Mouse (Mus musculus) neural tube, embryonic 15.5 days (tissue): ENCODE data around the gene Dhps. TPM values are rescaled to one million over a fixed set of nuclear protein-coding genes. Genes with fewer than 3 reads are reported as not detected.

ENCODE experiments used
- ATAC-seq: fragments of 200-750 bp; cut with Nextera tagmentation; 2 replicates; pipeline ENCODE4 v1.8.0; 2017; ENCODE audit warnings: mild to moderate bottlenecking, moderate TSS enrichment, moderate library complexity; ENCODE audit not compliant: low FRiP score
- H3K27ac ChIP-seq: fragments of 300-500 bp; sonication (generic); replicated peaks from 2 replicates; pipeline ENCODE4 v1.5.1; 2015; ENCODE audit warnings: mild to moderate bottlenecking, inconsistent platforms
- H3K27me3 ChIP-seq: fragments of 300-500 bp; sonication (generic); replicated peaks from 2 replicates; pipeline ENCODE4 v1.6.1; 2015; ENCODE audit warnings: inconsistent platforms
- H3K36me3 ChIP-seq: fragments of 300-500 bp; sonication (generic); 2 replicates; pipeline ENCODE4 v1.6.1; 2015; ENCODE audit warnings: inconsistent platforms
- H3K4me1 ChIP-seq: fragments of 300-500 bp; sonication (generic); 2 replicates; pipeline ENCODE4 v1.6.1; 2015; ENCODE audit warnings: inconsistent platforms
- H3K4me2 ChIP-seq: fragments of 300-500 bp; sonication (generic); 2 replicates; pipeline ENCODE4 v1.6.1; 2015; ENCODE audit warnings: inconsistent platforms, mild to moderate bottlenecking, moderate library complexity
- H3K4me3 ChIP-seq: fragments of 300-500 bp; sonication (generic); replicated peaks from 2 replicates; pipeline ENCODE4 v1.5.1; 2015; ENCODE audit warnings: mild to moderate bottlenecking, inconsistent platforms
- H3K9ac ChIP-seq: fragments of 300-500 bp; sonication (generic); replicated peaks from 2 replicates; pipeline ENCODE4 v1.6.1; 2015; ENCODE audit warnings: mild to moderate bottlenecking, inconsistent platforms
- H3K9me3 ChIP-seq: fragments of 300-500 bp; sonication (generic); replicated peaks from 2 replicates; pipeline ENCODE4 v1.6.1; 2016; ENCODE audit warnings: inconsistent platforms
- WGBS: fragments of 180-500 bp; shearing (Covaris S2); methylation state at CpG from one replicate; pipeline ENCODE4 v1.1.7; 2015; ENCODE audit warnings: mixed read lengths; 5-methylcytosine and 5-hydroxymethylcytosine counted together
- polyA plus RNA-seq: library from polyadenylated mRNA; unstranded; fragments of >200 nt; fragmentation: Nextera tagmentation; extraction: Ambion mirVana; gene quantifications from 2 replicates; pipeline ENCODE4 v1.2.1, GENCODE M21; 2015

Dhps gene
- polyA plus RNA-seq: 102 and 117 TPM in 2 replicates

GRCm38 (mm10) chr8:85071514-85072281 lies at the start of gene Dhps:
TSS of gene Dhps (plus strand) at chr8:85071757.
- H3K36me3 ChIP-seq: peaks cover 51% of the 10 kb centered on the region
- under 1% methylated on average over 68 of the region's 68 CpGs for WGBS

GRCm38 (mm10) chr8:85023846-85024245 lies 47.7 kb upstream of the Dhps start:
- ATAC-seq: no peak
- Histone ChIP-seq H3K36me3 (peaks cover 47% of the 10 kb centered on the region), H3K4me1 (peaks cover 40% of the 10 kb centered on the region), H3K4me2 (peak overlapping the region; percentile 92), H3K27ac (no peak overlapping the region), H3K9ac (no peak overlapping the region), H3K27me3 (no peaks in the 10 kb centered on the region), H3K4me3 (peak overlapping the region; percentile 97), H3K9me3 (no peaks in the 10 kb centered on the region)
- WGBS: 95% methylated on average over 3 of the region's 3 CpGs

More at GRCm38 (mm10) chr8:85071514-85072281, at the start of gene Dhps:
- H3K4me1 ChIP-seq: peaks cover 24% of the 10 kb centered on the region
- peak within 1 kb of the TSS; percentile 71 for H3K4me2 ChIP-seq
- ATAC-seq: peak; percentile 92
- no peaks in the 10 kb centered on the region for H3K9me3 ChIP-seq
- H3K27me3 ChIP-seq: no peaks in the 10 kb centered on the region
- peak within 1 kb of the TSS; percentile 89 for H3K9ac ChIP-seq
- peak within 1 kb of the TSS; percentile 94 for H3K27ac ChIP-seq
- H3K4me3 ChIP-seq: peak within 1 kb of the TSS; percentile 99

- H3K27me3 ChIP-seq: no peaks in the 10 kb centered on the region
- H3K9ac ChIP-seq: peak within 1 kb of the TSS; percentile 74
- peak within 1 kb of the TSS; percentile 86 for H3K27ac ChIP-seq
- peaks cover 43% of the 10 kb centered on the region for H3K36me3 ChIP-seq
- H3K4me1 ChIP-seq: peaks cover 51% of the 10 kb centered on the region
- H3K4me3 ChIP-seq: peak within 1 kb of the TSS; percentile 97
- H3K9me3 ChIP-seq: no peaks in the 10 kb centered on the region
- peak within 1 kb of the TSS; percentile 92 for H3K4me2 ChIP-seq
- WGBS: 8% methylated on average over 30 of the region's 30 CpGs
- peak; percentile 89 for ATAC-seq
These were observed 46.2 kb upstream of the Dhps start, which contains the start of gene Asna1 for GRCm38 (mm10) chr8:85025098-85025932. TSS of gene Asna1 (minus strand) at chr8:85025281.

GRCm38 (mm10) chr8:85026670-85027515 lies 44.7 kb upstream of the Dhps start, which contains the start of gene Trir:
TSS of gene Trir (plus strand) at chr8:85026823.
- WGBS: under 1% methylated on average over 75 of the region's 75 CpGs
- peak; percentile 83 for ATAC-seq
- Histone ChIP-seq H3K4me2 (peak within 1 kb of the TSS; percentile 92), H3K36me3 (peaks cover 43% of the 10 kb centered on the region), H3K27me3 (no peaks in the 10 kb centered on the region), H3K9me3 (no peaks in the 10 kb centered on the region), H3K9ac (peak within 1 kb of the TSS; percentile 100), H3K4me3 (peak within 1 kb of the TSS; percentile 100), H3K4me1 (peaks cover 51% of the 10 kb centered on the region), H3K27ac (peak within 1 kb of the TSS; percentile 86)

GRCm38 (mm10) chr8:85027516-85027855 lies 44.1 kb upstream of the Dhps start:
- H3K4me1 ChIP-seq: peaks cover 51% of the 10 kb centered on the region
- H3K27ac ChIP-seq: peak overlapping the region; percentile 86
- H3K9ac ChIP-seq: peak overlapping the region; percentile 100
- 4% methylated on average over 13 of the region's 13 CpGs for WGBS
- no peaks in the 10 kb centered on the region for H3K27me3 ChIP-seq
- peak overlapping the region; percentile 100 for H3K4me3 ChIP-seq
- ATAC-seq: no peak
- peaks cover 43% of the 10 kb centered on the region for H3K36me3 ChIP-seq
- no peaks in the 10 kb centered on the region for H3K9me3 ChIP-seq
- peak overlapping the region; percentile 92 for H3K4me2 ChIP-seq

GRCm38 (mm10) chr8:85027922-85028321 lies 43.6 kb upstream of the Dhps start:
- ATAC-seq: no peak
- Histone ChIP-seq H3K9me3 (no peaks in the 10 kb centered on the region), H3K27ac (no peak overlapping the region), H3K36me3 (peaks cover 41% of the 10 kb centered on the region), H3K9ac (peak overlapping the region; percentile 100), H3K4me2 (peak overlapping the region; percentile 92), H3K4me1 (peaks cover 51% of the 10 kb centered on the region), H3K27me3 (no peaks in the 10 kb centered on the region), H3K4me3 (peak overlapping the region; percentile 100)
- WGBS: 26% methylated on average over 2 of the region's 2 CpGs

DNA sequence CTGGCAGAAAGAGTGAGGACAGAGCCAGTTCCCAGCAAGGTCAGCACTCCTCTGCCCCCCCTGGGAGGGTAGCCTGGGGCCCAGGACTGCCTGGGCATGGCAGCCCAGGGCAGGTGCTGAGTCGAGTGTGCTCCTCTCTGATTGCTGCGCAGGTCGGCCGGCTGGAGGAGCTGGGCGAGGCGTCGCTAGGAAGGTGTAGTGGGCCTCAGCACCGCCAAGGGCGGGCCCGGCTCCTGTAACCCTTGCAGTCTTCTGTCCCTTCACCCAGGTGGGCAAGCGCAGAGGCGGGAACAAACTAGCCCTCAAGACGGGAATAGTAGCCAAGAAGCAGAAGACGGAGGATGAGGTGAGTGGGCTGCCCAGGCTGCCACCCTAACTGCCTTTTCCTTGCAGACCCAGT lies 42.3 kb upstream of the Dhps start:
- no peak for ATAC-seq
- H3K4me3 ChIP-seq: no peak overlapping the region
- H3K36me3 ChIP-seq: peaks cover 35% of the 10 kb centered on the region

DNA sequence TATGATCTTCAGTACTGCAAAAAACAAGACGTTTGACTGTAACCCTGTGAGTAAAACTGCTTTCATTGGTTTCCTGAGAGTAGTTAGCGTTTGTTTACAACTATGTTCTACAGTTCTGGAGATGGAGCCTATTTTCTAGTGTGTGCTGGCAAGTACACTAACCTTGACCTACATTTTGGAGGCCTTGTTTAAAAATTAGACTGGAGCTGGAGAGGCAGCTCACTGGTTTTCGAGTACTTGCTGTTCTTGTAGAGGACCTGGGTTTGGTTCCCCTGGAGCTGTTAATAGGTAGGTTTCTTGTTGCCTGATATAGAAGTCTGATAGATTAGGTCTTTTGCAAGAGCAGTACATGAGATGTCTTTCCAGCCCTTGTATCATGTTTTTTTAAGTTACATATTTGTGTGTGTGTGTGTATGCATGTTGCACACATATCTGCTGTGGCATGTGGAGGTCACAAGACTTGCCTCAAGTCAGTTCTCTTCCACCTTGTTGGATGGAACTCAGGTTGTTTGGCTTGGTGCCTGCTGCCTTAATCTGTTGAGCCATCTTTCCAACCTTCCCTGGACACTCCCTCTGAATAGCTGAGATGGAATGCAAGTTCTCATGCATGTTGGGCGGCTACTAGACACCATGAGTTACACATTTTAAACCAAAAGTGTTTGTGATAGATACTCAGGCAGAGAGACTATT lies 38.8 kb upstream of the Dhps start:
- H3K36me3 ChIP-seq: peaks cover 35% of the 10 kb centered on the region
- no peak overlapping the region for H3K27ac ChIP-seq
- no peaks in the 10 kb centered on the region for H3K9me3 ChIP-seq
- ATAC-seq: no peak
- no peak overlapping the region for H3K4me3 ChIP-seq
- no peak overlapping the region for H3K9ac ChIP-seq
- H3K4me1 ChIP-seq: peaks cover 36% of the 10 kb centered on the region
- 86% methylated on average over 4 of the region's 4 CpGs for WGBS
- H3K27me3 ChIP-seq: no peaks in the 10 kb centered on the region
- no peak overlapping the region for H3K4me2 ChIP-seq

More for the DNA sequence above, 42.3 kb upstream of the Dhps start:
- Histone ChIP-seq H3K27me3 (no peaks in the 10 kb centered on the region), H3K9ac (peak overlapping the region; percentile 21; the same call in 1 of the 2 replicates), H3K27ac (no peak overlapping the region), H3K4me2 (peak overlapping the region; percentile 92), H3K9me3 (no peaks in the 10 kb centered on the region), H3K4me1 (peaks cover 38% of the 10 kb centered on the region)
- WGBS: 89% methylated on average over 14 of the region's 14 CpGs

DNA sequence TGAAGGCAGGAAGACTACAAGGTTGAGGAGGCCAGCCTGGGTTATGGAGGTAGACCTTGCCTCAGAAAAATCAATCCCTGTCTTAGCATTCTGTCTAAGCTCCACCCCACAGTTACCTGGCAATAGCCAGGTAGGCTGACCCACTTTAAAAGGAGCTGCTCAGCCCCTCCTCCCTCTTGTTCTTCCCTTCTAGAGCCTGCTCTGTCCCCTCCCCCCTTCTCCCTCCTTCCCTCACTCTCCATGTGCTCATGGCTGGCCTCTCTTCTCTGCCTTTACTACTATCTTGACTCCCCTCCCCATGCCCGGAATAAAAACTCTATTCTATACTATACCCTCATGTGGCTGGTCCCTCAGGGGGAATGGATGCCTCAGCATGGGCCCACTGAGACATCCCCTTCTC lies 37.7 kb upstream of the Dhps start:
- WGBS: 74% methylated on average over 1 of the region's 1 CpGs
- Histone ChIP-seq H3K4me3 (no peak overlapping the region), H3K4me2 (no peak overlapping the region)

GRCm38 (mm10) chr8:85034764-85035163 lies 36.8 kb upstream of the Dhps start:
- no peaks in the 10 kb centered on the region for H3K9me3 ChIP-seq
- no peak overlapping the region for H3K27ac ChIP-seq
- H3K4me1 ChIP-seq: peaks cover 38% of the 10 kb centered on the region
- H3K36me3 ChIP-seq: peaks cover 31% of the 10 kb centered on the region
- ATAC-seq: no peak
- H3K27me3 ChIP-seq: no peaks in the 10 kb centered on the region
- H3K4me3 ChIP-seq: peak overlapping the region; percentile 77
- 3% methylated on average over 13 of the region's 13 CpGs for WGBS
- peak overlapping the region; percentile 90 for H3K4me2 ChIP-seq
- peak overlapping the region; percentile 66; the same call in 1 of the 2 replicates for H3K9ac ChIP-seq

More for the DNA sequence above, 37.7 kb upstream of the Dhps start:
- Histone ChIP-seq H3K9ac (no peak overlapping the region), H3K27ac (no peak overlapping the region), H3K36me3 (peaks cover 35% of the 10 kb centered on the region), H3K4me1 (peaks cover 36% of the 10 kb centered on the region), H3K27me3 (no peaks in the 10 kb centered on the region), H3K9me3 (no peaks in the 10 kb centered on the region)
- ATAC-seq: no peak
